Mouse (Mus musculus): Measurements from ENCODE around the gene Cped1. TPM values are rescaled to one million over a fixed set of nuclear protein-coding genes. Genes with fewer than 3 reads are reported as not detected.

The Cped1 gene
- polyA plus RNA-seq, 1 experiment: 1.8 TPM

DNA sequence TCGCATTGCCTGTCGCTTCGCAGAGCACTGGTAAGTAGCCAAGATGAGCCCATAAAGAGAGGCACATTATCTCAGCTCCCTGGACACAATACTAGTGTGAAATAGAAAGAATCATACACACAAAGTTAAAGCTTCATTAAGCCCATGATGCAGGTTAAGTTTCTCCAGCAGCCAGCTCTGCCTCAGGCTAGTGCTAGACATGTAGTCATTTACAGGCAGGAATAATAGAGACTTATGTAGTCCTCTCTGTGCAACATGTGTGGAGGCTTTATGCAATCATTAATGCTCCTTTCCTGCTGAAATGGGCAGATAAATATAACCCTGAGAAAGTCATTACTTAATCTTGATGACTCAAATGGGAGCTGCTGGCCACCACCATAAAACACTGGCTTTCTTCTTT, 216.2 kb downstream of the Cped1 start:
- no peak overlapping the region for H3K4me3 ChIP-seq (ENCODE audit: control insufficient read depth, low read depth, low read length)
- no peaks in the 10 kb centered on the region for H3K36me3 ChIP-seq (ENCODE audit: control insufficient read depth, insufficient read depth, low read length)
- no peaks in the 10 kb centered on the region for H3K27me3 ChIP-seq (ENCODE audit: control insufficient read depth, insufficient read depth, low read length)
- no peak for TF ChIP-seq POLR2A (IDR thresholded peaks at IDR 0.05; ENCODE audit: control insufficient read depth, low read depth, low read length)
- no peak for TF ChIP-seq CTCF (IDR thresholded peaks at IDR 0.05; ENCODE audit: control insufficient read depth, insufficient read depth, insufficient replicate concordance, low read depth, low read length)
- no peaks in the 10 kb centered on the region for H3K4me1 ChIP-seq (ENCODE audit: control insufficient read depth, insufficient read depth, low read length)
- no peak overlapping the region; the same call in 1 of the 2 replicates for H3K27ac ChIP-seq (ENCODE audit: control insufficient read depth, insufficient read depth, low read depth, low read length)

DNA sequence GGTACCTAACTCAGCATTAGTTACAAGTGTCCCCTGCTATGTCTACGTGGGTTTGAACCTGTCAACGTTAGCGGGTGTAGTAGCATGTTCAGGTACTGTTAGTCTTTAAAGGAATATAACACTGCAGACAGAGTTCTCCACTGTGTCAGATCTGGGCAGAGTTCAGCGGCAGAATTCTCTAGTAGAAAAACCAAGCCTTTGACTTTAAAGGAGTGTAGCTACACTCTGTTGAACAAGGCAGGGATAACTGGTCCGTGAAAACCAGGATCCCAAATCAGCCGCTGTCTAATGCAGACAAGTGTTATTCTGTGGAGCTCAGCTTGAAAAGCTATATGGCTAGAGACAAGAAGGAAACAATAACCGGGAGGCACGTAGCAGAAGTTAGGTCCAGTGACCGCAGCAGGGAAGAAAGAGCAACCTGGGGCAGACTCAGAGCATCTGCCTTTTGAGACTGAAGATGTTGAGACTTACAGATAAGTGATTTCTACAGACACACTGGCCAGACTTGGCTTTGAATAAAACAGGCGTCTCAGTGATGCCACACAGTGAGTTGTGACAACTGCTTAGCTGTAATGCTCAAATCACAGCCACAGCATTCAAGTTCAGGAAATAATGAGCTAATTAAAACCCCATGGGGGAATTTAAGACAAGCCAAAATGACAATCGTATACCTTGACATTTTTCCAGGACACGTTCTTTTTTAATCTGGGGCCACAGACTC, 219.5 kb downstream of the Cped1 start:
- Histone ChIP-seq H3K4me3 (ENCODE audit: control insufficient read depth, low read depth, low read length) (no peak overlapping the region), H3K4me1 (ENCODE audit: control insufficient read depth, insufficient read depth, low read length) (no peaks in the 10 kb centered on the region), H3K27me3 (ENCODE audit: control insufficient read depth, insufficient read depth, low read length) (no peaks in the 10 kb centered on the region), H3K36me3 (ENCODE audit: control insufficient read depth, insufficient read depth, low read length) (no peaks in the 10 kb centered on the region), H3K27ac (ENCODE audit: control insufficient read depth, insufficient read depth, low read depth, low read length) (no peak overlapping the region)
- no peak for TF ChIP-seq POLR2A (IDR thresholded peaks at IDR 0.05; ENCODE audit: control insufficient read depth, low read depth, low read length)
- TF ChIP-seq CTCF (IDR thresholded peaks at IDR 0.05; ENCODE audit: control insufficient read depth, insufficient read depth, insufficient replicate concordance, low read depth, low read length): no peak

DNA sequence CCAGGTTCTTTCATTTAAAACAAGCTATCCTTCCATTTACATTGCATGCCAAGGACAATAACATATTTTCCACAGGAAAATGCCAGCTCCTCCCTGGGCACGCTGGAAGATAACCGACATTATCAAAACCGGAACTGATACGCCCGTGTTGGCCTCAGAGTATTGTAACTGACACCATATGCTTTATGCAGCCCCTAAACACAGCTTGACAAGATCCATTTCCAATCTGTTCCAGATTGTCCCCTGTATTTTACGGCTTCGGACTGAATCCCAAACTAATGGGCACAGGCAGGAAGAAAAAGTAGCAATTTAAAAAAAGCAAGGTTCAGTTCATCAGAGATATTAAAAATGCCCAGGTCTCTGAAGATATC, 220.0 kb downstream of the Cped1 start:
- TF ChIP-seq CTCF (IDR thresholded peaks at IDR 0.05; ENCODE audit: control insufficient read depth, insufficient read depth, insufficient replicate concordance, low read depth, low read length) (no peak), POLR2A (IDR thresholded peaks at IDR 0.05; ENCODE audit: control insufficient read depth, low read depth, low read length) (no peak)
- Histone ChIP-seq H3K4me3 (ENCODE audit: control insufficient read depth, low read depth, low read length) (no peak overlapping the region), H3K36me3 (ENCODE audit: control insufficient read depth, insufficient read depth, low read length) (no peaks in the 10 kb centered on the region), H3K27me3 (ENCODE audit: control insufficient read depth, insufficient read depth, low read length) (no peaks in the 10 kb centered on the region), H3K27ac (ENCODE audit: control insufficient read depth, insufficient read depth, low read depth, low read length) (no peak overlapping the region), H3K4me1 (ENCODE audit: control insufficient read depth, insufficient read depth, low read length) (no peaks in the 10 kb centered on the region)

DNA sequence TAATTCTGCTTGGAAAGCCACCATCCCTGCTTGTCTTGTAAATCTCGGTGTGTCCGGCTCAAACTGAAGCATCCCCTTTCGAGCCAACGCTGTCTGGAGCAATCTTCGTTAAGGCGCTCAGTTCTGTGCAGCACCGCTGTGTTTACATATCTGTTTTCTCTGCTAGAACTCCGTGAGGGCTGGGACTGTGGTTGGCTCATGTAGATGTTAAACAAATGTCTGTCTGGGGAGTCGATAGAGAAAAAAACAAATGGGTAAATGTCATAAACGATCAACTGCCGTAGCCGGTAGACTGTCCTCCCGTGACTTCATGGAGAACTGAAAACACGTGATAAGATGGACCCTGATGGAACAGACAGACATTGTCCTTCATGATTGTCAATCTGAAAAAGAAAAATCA, 220.5 kb downstream of the Cped1 start:
- H3K4me1 ChIP-seq (ENCODE audit: control insufficient read depth, insufficient read depth, low read length): no peaks in the 10 kb centered on the region
- H3K4me3 ChIP-seq (ENCODE audit: control insufficient read depth, low read depth, low read length): no peak overlapping the region
- H3K27me3 ChIP-seq (ENCODE audit: control insufficient read depth, insufficient read depth, low read length): no peaks in the 10 kb centered on the region
- no peak overlapping the region for H3K27ac ChIP-seq (ENCODE audit: control insufficient read depth, insufficient read depth, low read depth, low read length)
- H3K36me3 ChIP-seq (ENCODE audit: control insufficient read depth, insufficient read depth, low read length): no peaks in the 10 kb centered on the region
- TF ChIP-seq CTCF (IDR thresholded peaks at IDR 0.05; ENCODE audit: control insufficient read depth, insufficient read depth, insufficient replicate concordance, low read depth, low read length) (no peak), POLR2A (IDR thresholded peaks at IDR 0.05; ENCODE audit: control insufficient read depth, low read depth, low read length) (no peak)

DNA sequence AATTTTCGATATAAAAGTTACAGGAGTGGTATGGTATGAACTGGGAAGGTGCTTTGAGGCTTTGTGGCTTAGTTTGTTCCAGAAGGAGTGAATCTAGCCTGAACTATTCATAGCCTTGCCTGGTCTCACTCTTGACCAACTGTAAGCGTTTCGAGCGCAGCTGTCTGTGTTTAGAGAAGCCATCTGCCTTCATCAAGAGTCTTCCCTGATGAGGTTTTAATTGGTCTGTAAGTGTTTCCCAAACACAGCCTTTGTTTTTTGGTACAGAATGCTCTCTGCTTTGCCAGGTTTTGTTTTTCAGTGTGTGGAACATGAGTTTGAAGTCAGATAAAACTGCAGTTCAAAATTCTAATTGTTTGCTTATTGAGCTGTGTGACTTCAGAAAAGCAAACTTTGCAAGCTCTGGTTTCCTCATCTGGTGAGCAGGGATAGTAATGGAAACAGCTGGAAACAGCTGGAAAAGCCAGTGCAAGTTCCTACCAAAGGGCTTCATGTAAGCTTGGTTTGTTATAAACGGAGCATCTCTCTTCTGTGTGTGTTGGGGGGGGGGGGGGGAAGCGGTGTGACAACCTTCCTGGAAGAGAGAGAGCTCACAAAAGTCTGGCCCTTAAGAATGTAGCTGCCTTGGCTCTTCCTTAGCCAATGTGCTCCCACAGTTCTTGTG, 221.0 kb downstream of the Cped1 start:
- H3K36me3 ChIP-seq (ENCODE audit: control insufficient read depth, insufficient read depth, low read length): no peaks in the 10 kb centered on the region
- H3K27ac ChIP-seq (ENCODE audit: control insufficient read depth, insufficient read depth, low read depth, low read length): no peak overlapping the region
- TF ChIP-seq CTCF (IDR thresholded peaks at IDR 0.05; ENCODE audit: control insufficient read depth, insufficient read depth, insufficient replicate concordance, low read depth, low read length): no peak
- TF ChIP-seq POLR2A (IDR thresholded peaks at IDR 0.05; ENCODE audit: control insufficient read depth, low read depth, low read length): no peak
- no peaks in the 10 kb centered on the region for H3K27me3 ChIP-seq (ENCODE audit: control insufficient read depth, insufficient read depth, low read length)
- H3K4me1 ChIP-seq (ENCODE audit: control insufficient read depth, insufficient read depth, low read length): no peaks in the 10 kb centered on the region
- H3K4me3 ChIP-seq (ENCODE audit: control insufficient read depth, low read depth, low read length): no peak overlapping the region

DNA sequence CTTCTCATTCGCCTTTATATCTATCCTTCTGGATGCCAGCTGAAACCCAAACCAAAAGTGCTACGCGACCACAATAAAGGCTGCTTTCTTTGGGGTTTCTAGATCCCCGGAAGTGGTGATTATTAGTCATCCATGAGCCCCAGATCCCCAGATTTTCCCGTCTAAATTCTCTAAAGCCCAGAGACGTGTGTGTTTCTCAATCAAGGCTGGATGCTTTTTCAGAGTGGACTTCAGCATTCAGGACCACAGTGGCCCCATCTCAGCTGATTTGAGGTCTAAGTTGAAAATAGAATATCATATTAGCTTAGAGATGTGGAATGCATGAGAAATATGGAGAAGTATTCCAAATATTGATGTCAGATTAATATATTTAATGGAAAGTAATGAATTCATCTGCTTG, 226.4 kb downstream of the Cped1 start:
- TF ChIP-seq POLR2A (IDR thresholded peaks at IDR 0.05; ENCODE audit: control insufficient read depth, low read depth, low read length) (no peak), CTCF (IDR thresholded peaks at IDR 0.05; ENCODE audit: control insufficient read depth, insufficient read depth, insufficient replicate concordance, low read depth, low read length) (no peak)
- H3K27me3 ChIP-seq (ENCODE audit: control insufficient read depth, insufficient read depth, low read length): no peaks in the 10 kb centered on the region
- H3K36me3 ChIP-seq (ENCODE audit: control insufficient read depth, insufficient read depth, low read length): no peaks in the 10 kb centered on the region
- H3K27ac ChIP-seq (ENCODE audit: control insufficient read depth, insufficient read depth, low read depth, low read length): no peak overlapping the region
- no peak overlapping the region for H3K4me3 ChIP-seq (ENCODE audit: control insufficient read depth, low read depth, low read length)
- no peaks in the 10 kb centered on the region for H3K4me1 ChIP-seq (ENCODE audit: control insufficient read depth, insufficient read depth, low read length)

DNA sequence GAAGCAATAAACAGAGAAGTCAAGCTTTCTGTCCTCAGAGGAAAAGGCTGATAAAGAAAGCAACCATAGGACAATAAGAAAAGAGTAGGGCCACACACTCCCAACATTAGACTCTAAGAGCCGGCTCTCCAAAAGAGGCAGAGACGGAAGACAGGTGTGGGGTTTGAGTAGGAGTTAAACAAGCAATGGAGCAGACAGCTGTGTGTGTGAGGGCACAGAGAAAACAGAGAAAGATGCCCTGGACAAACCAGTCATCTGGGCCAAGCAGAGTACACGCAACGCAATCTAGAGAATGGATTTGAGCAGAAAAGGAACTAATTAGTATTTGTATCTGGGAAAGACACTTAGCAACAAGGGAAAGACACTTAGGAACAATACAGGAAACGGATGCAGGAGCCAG, 227.5 kb downstream of the Cped1 start:
- Histone ChIP-seq H3K27me3 (ENCODE audit: control insufficient read depth, insufficient read depth, low read length) (no peaks in the 10 kb centered on the region), H3K4me1 (ENCODE audit: control insufficient read depth, insufficient read depth, low read length) (no peaks in the 10 kb centered on the region), H3K36me3 (ENCODE audit: control insufficient read depth, insufficient read depth, low read length) (no peaks in the 10 kb centered on the region), H3K4me3 (ENCODE audit: control insufficient read depth, low read depth, low read length) (no peak overlapping the region), H3K27ac (ENCODE audit: control insufficient read depth, insufficient read depth, low read depth, low read length) (no peak overlapping the region)
- no peak for TF ChIP-seq CTCF (IDR thresholded peaks at IDR 0.05; ENCODE audit: control insufficient read depth, insufficient read depth, insufficient replicate concordance, low read depth, low read length)
